Mouse (Mus musculus): Measurements from ENCODE around the gene Pnma1. TPM values are rescaled to one million over a fixed set of nuclear protein-coding genes. Genes with fewer than 3 reads are reported as not detected.
A peak's percentile ranks its signal among the peaks of the same experiment; 100 is the strongest.

The Pnma1 gene
- polyA plus RNA-seq, 1 experiment from 2014 or later = 0.88 TPM

DNA sequence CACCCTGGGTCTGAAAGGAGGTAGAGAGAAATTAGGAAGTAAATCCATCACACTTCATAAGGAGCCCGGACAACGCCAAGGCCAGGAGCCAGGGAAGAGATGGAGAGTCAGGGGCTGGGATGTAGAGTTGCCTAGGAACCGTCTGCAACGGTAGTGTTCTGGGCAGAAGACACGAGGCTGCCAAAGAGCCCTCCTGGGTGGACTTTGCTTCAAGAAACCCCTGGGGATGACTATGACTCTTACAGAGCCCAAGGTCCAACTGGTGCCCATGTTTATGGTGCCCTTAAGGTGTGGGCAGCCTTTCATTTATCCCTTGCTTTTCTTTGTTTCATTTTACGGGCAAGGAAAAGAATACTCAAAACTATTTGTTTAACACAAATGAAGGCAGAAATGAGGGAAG is 33.7 kb upstream of the Pnma1 start:
- Histone ChIP-seq H3K4me2 (ENCODE audit: low read depth, low read length) (no peak overlapping the region), H3K9me3 (replicated peaks; ENCODE audit: control insufficient read depth, low read length) (no peaks in the 10 kb centered on the region), H3K4me1 (ENCODE audit: control insufficient read depth, insufficient read depth, low read length) (peaks cover 4% of the 10 kb centered on the region), H3K27me3 (ENCODE audit: control insufficient read depth, insufficient read depth, low read length) (no peaks in the 10 kb centered on the region), H3K4me3 (ENCODE audit: low read depth, low read length) (no peak overlapping the region), H3K27ac (replicated peaks; ENCODE audit: low read depth, low read length) (no peak overlapping the region), H3K36me3 (replicated peaks; ENCODE audit: control insufficient read depth, insufficient read depth, low read depth, low read length) (no peaks in the 10 kb centered on the region), H3K9ac (replicated peaks; ENCODE audit: low read length) (no peak overlapping the region)
- DNase-seq (ENCODE audit: low spot score) = no peak
- no peak for ATAC-seq (replicated peaks; ENCODE audit: insufficient number of reproducible peaks, low FRiP score, low TSS enrichment, low read depth)
- 83% methylated on average over 6 of the region's 6 CpGs for WGBS

GRCm38 (mm10) chr12:84180701-84181435 is 32.6 kb upstream of the Pnma1 start:
- Histone ChIP-seq H3K4me3 (ENCODE audit: low read depth, low read length) (no peak overlapping the region), H3K27me3 (ENCODE audit: control insufficient read depth, insufficient read depth, low read length) (no peaks in the 10 kb centered on the region), H3K9me3 (replicated peaks; ENCODE audit: control insufficient read depth, low read length) (no peaks in the 10 kb centered on the region), H3K27ac (replicated peaks; ENCODE audit: low read depth, low read length) (no peak overlapping the region), H3K4me2 (ENCODE audit: low read depth, low read length) (no peak overlapping the region), H3K4me1 (ENCODE audit: control insufficient read depth, insufficient read depth, low read length) (peaks cover 13% of the 10 kb centered on the region), H3K9ac (replicated peaks; ENCODE audit: low read length) (no peak overlapping the region), H3K36me3 (replicated peaks; ENCODE audit: control insufficient read depth, insufficient read depth, low read depth, low read length) (no peaks in the 10 kb centered on the region)
- no peak for DNase-seq (ENCODE audit: low spot score)
- 80% methylated on average over 8 of the region's 8 CpGs for WGBS
- ATAC-seq (replicated peaks; ENCODE audit: insufficient number of reproducible peaks, low FRiP score, low TSS enrichment, low read depth) = 0 out of 2 replicates have a peak, but pooled peaks have one; percentile 25

DNA sequence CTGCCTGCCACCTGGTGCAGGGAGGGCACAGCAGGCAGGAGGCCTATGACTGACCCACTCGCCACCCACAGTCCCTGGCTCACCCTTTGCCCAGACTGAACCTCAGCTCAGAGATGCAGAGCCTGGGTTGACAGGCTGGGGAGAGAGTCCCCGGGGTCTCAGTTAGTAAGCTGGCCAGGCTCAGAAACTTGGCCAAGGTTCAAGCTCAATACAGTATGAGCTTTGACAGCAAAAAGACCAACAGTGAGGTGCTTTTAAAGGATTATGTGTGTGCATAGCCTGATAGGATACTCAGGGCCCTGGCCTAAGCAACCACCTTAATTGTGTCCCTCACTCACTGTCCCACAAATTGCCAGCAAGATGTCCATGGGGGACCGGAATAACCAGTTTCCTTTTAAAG is 31.8 kb upstream of the Pnma1 start:
- H3K4me1 ChIP-seq (ENCODE audit: control insufficient read depth, insufficient read depth, low read length) = peaks cover 13% of the 10 kb centered on the region
- WGBS = 80% methylated on average over 3 of the region's 3 CpGs

DNA sequence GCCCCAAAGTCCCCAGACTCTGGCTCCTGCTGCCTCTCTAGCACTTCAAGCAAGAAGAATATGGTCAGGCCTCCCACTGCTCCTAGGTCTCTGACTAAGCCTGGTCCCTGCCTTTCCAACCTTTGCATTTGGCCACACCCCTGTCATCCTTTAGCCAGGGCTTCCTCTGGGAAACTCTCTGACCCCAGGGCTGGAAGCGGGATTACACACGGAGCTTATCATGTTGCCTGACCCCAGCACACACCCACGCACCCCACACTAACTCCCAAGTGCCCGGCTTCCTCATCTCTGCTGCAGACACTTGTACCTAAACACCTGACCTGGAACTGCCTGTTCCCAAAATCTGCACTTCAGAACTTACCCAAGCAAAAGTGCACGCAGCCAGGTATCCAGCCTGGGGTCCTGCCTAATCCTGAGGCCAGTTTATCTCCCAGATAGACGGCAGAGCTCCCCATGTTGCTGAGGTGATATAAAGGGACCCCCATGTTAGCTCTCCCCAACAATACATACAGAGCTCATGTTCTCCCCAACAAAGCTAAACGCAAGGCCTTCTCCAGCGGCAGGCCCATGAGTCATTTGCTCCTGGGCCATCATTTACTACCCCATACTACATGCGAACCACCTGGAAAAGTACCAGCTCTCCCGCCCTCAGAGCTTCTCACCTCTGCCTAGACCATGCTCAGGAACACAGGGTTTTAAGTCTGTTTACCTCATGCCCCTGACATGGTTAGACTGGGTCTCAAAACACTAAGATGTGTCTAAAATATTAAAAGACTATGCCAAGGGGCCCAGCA is 30.6 kb upstream of the Pnma1 start:
- Histone ChIP-seq H3K27ac (replicated peaks; ENCODE audit: low read depth, low read length) (no peak overlapping the region), H3K27me3 (ENCODE audit: control insufficient read depth, insufficient read depth, low read length) (no peaks in the 10 kb centered on the region), H3K36me3 (replicated peaks; ENCODE audit: control insufficient read depth, insufficient read depth, low read depth, low read length) (peaks cover under 1% of the 10 kb centered on the region), H3K4me1 (ENCODE audit: control insufficient read depth, insufficient read depth, low read length) (peaks cover 13% of the 10 kb centered on the region), H3K4me3 (ENCODE audit: low read depth, low read length) (no peak overlapping the region), H3K9me3 (replicated peaks; ENCODE audit: control insufficient read depth, low read length) (no peaks in the 10 kb centered on the region), H3K9ac (replicated peaks; ENCODE audit: low read length) (no peak overlapping the region), H3K4me2 (ENCODE audit: low read depth, low read length) (no peak overlapping the region)
- DNase-seq (ENCODE audit: low spot score) (no peak), ATAC-seq (replicated peaks; ENCODE audit: insufficient number of reproducible peaks, low FRiP score, low TSS enrichment, low read depth) (no peak)
- 64% methylated on average over 10 of the region's 10 CpGs for WGBS

More for the DNA sequence above, 31.8 kb upstream of the Pnma1 start:
- Histone ChIP-seq H3K9ac (replicated peaks; ENCODE audit: low read length) (no peak overlapping the region), H3K27ac (replicated peaks; ENCODE audit: low read depth, low read length) (no peak overlapping the region), H3K27me3 (ENCODE audit: control insufficient read depth, insufficient read depth, low read length) (no peaks in the 10 kb centered on the region), H3K4me3 (ENCODE audit: low read depth, low read length) (no peak overlapping the region), H3K9me3 (replicated peaks; ENCODE audit: control insufficient read depth, low read length) (no peaks in the 10 kb centered on the region), H3K36me3 (replicated peaks; ENCODE audit: control insufficient read depth, insufficient read depth, low read depth, low read length) (no peaks in the 10 kb centered on the region), H3K4me2 (ENCODE audit: low read depth, low read length) (no peak overlapping the region)
- no peak for ATAC-seq (replicated peaks; ENCODE audit: insufficient number of reproducible peaks, low FRiP score, low TSS enrichment, low read depth)
- no peak for DNase-seq (ENCODE audit: low spot score)

GRCm38 (mm10) chr12:84178052-84178451 is 29.8 kb upstream of the Pnma1 start:
- no peak for DNase-seq (ENCODE audit: low spot score)
- no peaks in the 10 kb centered on the region for H3K9me3 ChIP-seq (replicated peaks; ENCODE audit: control insufficient read depth, low read length)
- H3K27ac ChIP-seq (replicated peaks; ENCODE audit: low read depth, low read length) = no peak overlapping the region
- no peaks in the 10 kb centered on the region for H3K27me3 ChIP-seq (ENCODE audit: control insufficient read depth, insufficient read depth, low read length)
- H3K4me1 ChIP-seq (ENCODE audit: control insufficient read depth, insufficient read depth, low read length) = peaks cover 13% of the 10 kb centered on the region
- no peak overlapping the region for H3K4me2 ChIP-seq (ENCODE audit: low read depth, low read length)
- 69% methylated on average over 1 of the region's 1 CpGs for WGBS
- H3K4me3 ChIP-seq (ENCODE audit: low read depth, low read length) = no peak overlapping the region
- H3K9ac ChIP-seq (replicated peaks; ENCODE audit: low read length) = no peak overlapping the region
- ATAC-seq (replicated peaks; ENCODE audit: insufficient number of reproducible peaks, low FRiP score, low TSS enrichment, low read depth) = no peak
- H3K36me3 ChIP-seq (replicated peaks; ENCODE audit: control insufficient read depth, insufficient read depth, low read depth, low read length) = peaks cover 6% of the 10 kb centered on the region

- H3K4me2 ChIP-seq (ENCODE audit: low read depth, low read length) = no peak overlapping the region; the same call in 1 of the 2 replicates
- no peaks in the 10 kb centered on the region for H3K9me3 ChIP-seq (replicated peaks; ENCODE audit: control insufficient read depth, low read length)
- no peak overlapping the region for H3K4me3 ChIP-seq (ENCODE audit: low read depth, low read length)
- 34% methylated on average over 6 of the region's 6 CpGs for WGBS
- H3K9ac ChIP-seq (replicated peaks; ENCODE audit: low read length) = no peak overlapping the region; the same call in 1 of the 2 replicates
- DNase-seq (ENCODE audit: low spot score) (no peak), ATAC-seq (replicated peaks; ENCODE audit: insufficient number of reproducible peaks, low FRiP score, low TSS enrichment, low read depth) (no peak)
- peaks cover 12% of the 10 kb centered on the region for H3K36me3 ChIP-seq (replicated peaks; ENCODE audit: control insufficient read depth, insufficient read depth, low read depth, low read length)
- H3K27ac ChIP-seq (replicated peaks; ENCODE audit: low read depth, low read length) = no peak overlapping the region
- H3K4me1 ChIP-seq (ENCODE audit: control insufficient read depth, insufficient read depth, low read length) = peaks cover 13% of the 10 kb centered on the region
- H3K27me3 ChIP-seq (ENCODE audit: control insufficient read depth, insufficient read depth, low read length) = no peaks in the 10 kb centered on the region
These were observed 28.8 kb upstream of the Pnma1 start for GRCm38 (mm10) chr12:84176886-84177765.

- 4% methylated on average over 11 of the region's 13 CpGs for WGBS
- Histone ChIP-seq H3K4me2 (ENCODE audit: low read depth, low read length) (peak overlapping the region; percentile 85), H3K36me3 (replicated peaks; ENCODE audit: control insufficient read depth, insufficient read depth, low read depth, low read length) (peaks cover 12% of the 10 kb centered on the region), H3K4me1 (ENCODE audit: control insufficient read depth, insufficient read depth, low read length) (peaks cover 13% of the 10 kb centered on the region), H3K9ac (replicated peaks; ENCODE audit: low read length) (peak overlapping the region; percentile 75), H3K4me3 (ENCODE audit: low read depth, low read length) (peak overlapping the region; percentile 38), H3K27ac (replicated peaks; ENCODE audit: low read depth, low read length) (peak overlapping the region; percentile 76), H3K9me3 (replicated peaks; ENCODE audit: control insufficient read depth, low read length) (no peaks in the 10 kb centered on the region), H3K27me3 (ENCODE audit: control insufficient read depth, insufficient read depth, low read length) (no peaks in the 10 kb centered on the region)
- ATAC-seq (replicated peaks; ENCODE audit: insufficient number of reproducible peaks, low FRiP score, low TSS enrichment, low read depth) = 0 out of 2 replicates have a peak, but pooled peaks have one; percentile 16
- peak; percentile 56 for DNase-seq (ENCODE audit: low spot score)
These were observed 28.0 kb upstream of the Pnma1 start for GRCm38 (mm10) chr12:84176126-84176769.

All from embryonic facial prominence, embryonic 11.5 days (tissue).